Comparison of ENCODE assay signal across 9 mouse cellular contexts in the genomic region with DNA sequence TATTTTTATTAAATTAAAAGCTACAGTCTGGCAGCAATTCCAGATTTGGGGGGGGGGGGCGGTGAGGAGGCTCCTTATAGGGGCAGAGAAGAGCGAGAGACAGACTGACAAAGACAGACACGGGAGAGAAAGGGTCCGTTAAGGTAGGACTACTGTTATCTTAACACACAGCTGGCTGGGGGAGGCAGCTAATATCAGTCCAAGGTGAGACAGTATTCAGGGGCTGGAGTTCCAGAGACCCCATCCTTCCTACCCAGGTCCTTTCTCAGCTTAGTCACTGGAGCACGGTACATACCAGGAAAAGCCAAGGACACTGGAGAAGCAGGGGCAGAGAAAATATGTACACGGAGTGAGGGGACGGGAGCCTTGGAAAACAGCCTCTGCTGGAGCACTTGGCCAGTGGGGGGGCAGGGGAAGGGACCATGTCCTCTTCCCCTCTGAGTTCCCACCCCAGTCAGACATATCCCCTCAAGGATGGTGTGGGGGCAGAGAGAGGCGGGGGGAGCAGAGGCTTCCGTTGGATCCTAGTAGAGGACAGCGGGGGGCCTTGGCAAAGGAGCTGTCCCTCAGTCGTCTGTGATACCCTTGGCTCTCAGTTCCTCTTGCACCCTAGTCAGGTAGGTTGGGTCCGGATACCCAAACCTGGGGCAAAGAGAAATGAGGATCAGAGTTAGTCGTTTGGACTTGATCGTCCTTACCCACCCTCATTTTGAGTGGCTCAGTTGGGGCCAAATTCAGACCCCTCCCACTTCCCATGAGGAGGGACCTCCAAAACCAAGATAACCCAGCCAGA. TPM values are rescaled to one million over a fixed set of nuclear protein-coding genes. Genes with fewer than 3 reads are reported as not detected.
DNase-seq lines count a peak whose midpoint lies in the region; ATAC-seq lines count a peak whose summit lies in the region.
"Had no signal": no experiment of that assay in that cellular context is flagged by ENCODE, and none has a peak within 500 bp of the region (broad histone marks: within the 10 kb centered on the region; RNA-seq: fewer than 3 reads in every experiment).

No protein-coding gene starts in this region.

- no peaks in the 10 kb centered on the region for H3K9me3 ChIP-seq in kidney, embryonic 16.5 days (ENCODE audit: low read length)
- no peaks in the 10 kb centered on the region for H3K9me3 ChIP-seq in embryonic facial prominence, embryonic 13.5 days
- no peaks in the 10 kb centered on the region for H3K9me3 ChIP-seq in hindbrain, embryonic 15.5 days
- H3K9me3 ChIP-seq in midbrain, embryonic 14.5 days (ENCODE audit: control insufficient read depth, low read length) = no peaks in the 10 kb centered on the region

- DNase-seq in kidney, postnatal 25 days = no peak
- DNase-seq in midbrain, embryonic 14.5 days = no peak
- no peak for DNase-seq in spleen, postnatal 10 days (ENCODE audit: low spot score in 2 of 2)
- no peak for DNase-seq in adrenal gland, adult 8-10 months
- DNase-seq in retina, embryonic 14.5 days (ENCODE audit: low spot score) = no peak
- DNase-seq: thymus, adult 2 months had no signal

- H3K27ac ChIP-seq in kidney, embryonic 16.5 days (ENCODE audit: low read length) = peak overlapping the region; percentile 93
- peak overlapping the region; percentile 98 for H3K27ac ChIP-seq in embryonic facial prominence, embryonic 13.5 days
- no peak overlapping the region; the same call in 1 of the 2 replicates for H3K27ac ChIP-seq in hindbrain, embryonic 15.5 days (replicated peaks)
- H3K27ac ChIP-seq in midbrain, embryonic 14.5 days (replicated peaks; ENCODE audit: low read depth, low read length) = 0 out of 2 replicates have a peak overlapping the region, but pooled peaks have one; percentile 26

- no peak for ATAC-seq in kidney, embryonic 16.5 days (ENCODE audit: low FRiP score, low TSS enrichment)
- no peak for ATAC-seq in embryonic facial prominence, embryonic 13.5 days (ENCODE audit: insufficient number of reproducible peaks, insufficient read depth, low FRiP score, low TSS enrichment, low read depth)
- no peak for ATAC-seq in hindbrain, embryonic 15.5 days (ENCODE audit: low FRiP score, low read depth)
- no peak for ATAC-seq in midbrain, embryonic 14.5 days (ENCODE audit: low FRiP score, low TSS enrichment)

- H3K9ac ChIP-seq in kidney, embryonic 16.5 days (replicated peaks; ENCODE audit: low read length) = peak overlapping the region; percentile 80
- peak overlapping the region; percentile 86 for H3K9ac ChIP-seq in embryonic facial prominence, embryonic 13.5 days
- H3K9ac ChIP-seq in hindbrain, embryonic 15.5 days = no peak overlapping the region
- H3K9ac ChIP-seq in midbrain, embryonic 14.5 days (replicated peaks; ENCODE audit: low read length) = no peak overlapping the region

- H3K4me3 ChIP-seq in kidney, embryonic 16.5 days (ENCODE audit: low read length) = peak overlapping the region; percentile 69
- peak overlapping the region; percentile 79 for H3K4me3 ChIP-seq in embryonic facial prominence, embryonic 13.5 days
- no peak overlapping the region for H3K4me3 ChIP-seq in hindbrain, embryonic 15.5 days
- no peak overlapping the region for H3K4me3 ChIP-seq in midbrain, embryonic 14.5 days (replicated peaks; ENCODE audit: low read depth, low read length)

- 53% methylated on average over 14 of the region's 14 CpGs for WGBS in kidney, embryonic 16.5 days
- WGBS in embryonic facial prominence, embryonic 13.5 days = 31% methylated on average over 14 of the region's 14 CpGs
- 34% methylated on average over 14 of the region's 14 CpGs for WGBS in hindbrain, embryonic 15.5 days
- 36% methylated on average over 14 of the region's 14 CpGs for WGBS in midbrain, embryonic 14.5 days

- H3K4me2 ChIP-seq in kidney, embryonic 16.5 days (replicated peaks; ENCODE audit: low read depth, low read length) = peak overlapping the region; percentile 96
- peak overlapping the region; percentile 94 for H3K4me2 ChIP-seq in embryonic facial prominence, embryonic 13.5 days
- peak overlapping the region; percentile 98 for H3K4me2 ChIP-seq in hindbrain, embryonic 15.5 days
- H3K4me2 ChIP-seq in midbrain, embryonic 14.5 days (ENCODE audit: low read length) = peak overlapping the region; percentile 98

- H3K4me1 ChIP-seq in kidney, embryonic 16.5 days (ENCODE audit: insufficient read depth, low read length) = peaks cover 50% of the 10 kb centered on the region
- H3K4me1 ChIP-seq in embryonic facial prominence, embryonic 13.5 days = peaks cover 60% of the 10 kb centered on the region
- peaks cover 55% of the 10 kb centered on the region for H3K4me1 ChIP-seq in hindbrain, embryonic 15.5 days (replicated peaks)
- peaks cover 34% of the 10 kb centered on the region for H3K4me1 ChIP-seq in midbrain, embryonic 14.5 days (ENCODE audit: control insufficient read depth, insufficient read depth, low read length)

- peaks cover 18% of the 10 kb centered on the region for H3K36me3 ChIP-seq in kidney, embryonic 16.5 days (ENCODE audit: insufficient read depth, low read length)
- H3K36me3 ChIP-seq in embryonic facial prominence, embryonic 13.5 days = peaks cover 36% of the 10 kb centered on the region
- peaks cover 21% of the 10 kb centered on the region for H3K36me3 ChIP-seq in hindbrain, embryonic 15.5 days
- peaks cover 29% of the 10 kb centered on the region for H3K36me3 ChIP-seq in midbrain, embryonic 14.5 days (ENCODE audit: control insufficient read depth, insufficient read depth, low read length)

- H3K27me3 ChIP-seq in kidney, embryonic 16.5 days (ENCODE audit: insufficient read depth, low read length) = no peaks in the 10 kb centered on the region
- H3K27me3 ChIP-seq in embryonic facial prominence, embryonic 13.5 days = no peaks in the 10 kb centered on the region
- H3K27me3 ChIP-seq in hindbrain, embryonic 15.5 days = no peaks in the 10 kb centered on the region
- H3K27me3 ChIP-seq in midbrain, embryonic 14.5 days (ENCODE audit: control insufficient read depth, insufficient read depth, low read length) = no peaks in the 10 kb centered on the region

RNA-seq across cellular contexts. Expression of gene Arhgef25, which starts 0.7 kb away (rescaled TPM):
- polyA plus RNA-seq in kidney, embryonic 16.5 days (2015; fragmentation: Nextera tagmentation; extraction: Ambion mirVana) = 47.8 and 53.8 TPM in 2 replicates
- polyA plus RNA-seq in embryonic facial prominence, embryonic 13.5 days (2015; fragmentation: Nextera tagmentation; extraction: Ambion mirVana) = 117 and 130 TPM in 2 replicates
- polyA plus RNA-seq in hindbrain, embryonic 15.5 days (2015; fragmentation: Nextera tagmentation; extraction: Ambion mirVana) = 27.3 and 30.3 TPM in 2 replicates
- 19.0 and 19.6 TPM in 2 replicates for polyA plus RNA-seq in midbrain, embryonic 14.5 days (2014; fragmentation: Nextera tagmentation; extraction: Ambion mirVana)
- 10 to 100 TPM; 24.8 to 52.1 (median 37.9) TPM for total RNA-seq in adrenal gland, adult 8-10 months (2022)

RNA-seq across cellular contexts. Expression of gene Dtx3, which starts 4.9 kb away (rescaled TPM):
- polyA plus RNA-seq in kidney, embryonic 16.5 days (2015; fragmentation: Nextera tagmentation; extraction: Ambion mirVana) = 115 and 125 TPM in 2 replicates
- polyA plus RNA-seq in embryonic facial prominence, embryonic 13.5 days (2015; fragmentation: Nextera tagmentation; extraction: Ambion mirVana) = 161 and 165 TPM in 2 replicates
- 240 and 266 TPM in 2 replicates for polyA plus RNA-seq in hindbrain, embryonic 15.5 days (2015; fragmentation: Nextera tagmentation; extraction: Ambion mirVana)
- 219 and 244 TPM in 2 replicates for polyA plus RNA-seq in midbrain, embryonic 14.5 days (2014; fragmentation: Nextera tagmentation; extraction: Ambion mirVana)
- 100 to 1,000 TPM in 2 of 4 experiments, 10 to 100 TPM in 2; 61.1 to 158 (median 116) TPM for total RNA-seq in adrenal gland, adult 8-10 months (2022)

RNA-seq across cellular contexts. Expression of gene Slc26a10, which starts 10.1 kb away (rescaled TPM):
- 2.7 and 4.4 TPM in 2 replicates for polyA plus RNA-seq in kidney, embryonic 16.5 days (2015; fragmentation: Nextera tagmentation; extraction: Ambion mirVana)
- 1.3 and 2.0 TPM in 2 replicates for polyA plus RNA-seq in embryonic facial prominence, embryonic 13.5 days (2015; fragmentation: Nextera tagmentation; extraction: Ambion mirVana)
- polyA plus RNA-seq in hindbrain, embryonic 15.5 days (2015; fragmentation: Nextera tagmentation; extraction: Ambion mirVana) = 0.91 and 1.0 TPM in 2 replicates
- 0.58 and 0.66 TPM in 2 replicates for polyA plus RNA-seq in midbrain, embryonic 14.5 days (2014; fragmentation: Nextera tagmentation; extraction: Ambion mirVana)
- 1 to 10 TPM in 1 of 4 experiments, under 1 TPM in 3; 0.21 to 2.3 (median 0.48) TPM for total RNA-seq in adrenal gland, adult 8-10 months (2022)

RNA-seq across cellular contexts. Expression of gene Pip4k2c, which starts 20.8 kb away (rescaled TPM):
- 50.9 and 52.2 TPM in 2 replicates for polyA plus RNA-seq in kidney, embryonic 16.5 days (2015; fragmentation: Nextera tagmentation; extraction: Ambion mirVana)
- 28.1 and 30.8 TPM in 2 replicates for polyA plus RNA-seq in embryonic facial prominence, embryonic 13.5 days (2015; fragmentation: Nextera tagmentation; extraction: Ambion mirVana)
- 19.1 and 19.6 TPM in 2 replicates for polyA plus RNA-seq in hindbrain, embryonic 15.5 days (2015; fragmentation: Nextera tagmentation; extraction: Ambion mirVana)
- 12.5 and 14.6 TPM in 2 replicates for polyA plus RNA-seq in midbrain, embryonic 14.5 days (2014; fragmentation: Nextera tagmentation; extraction: Ambion mirVana)
- total RNA-seq in adrenal gland, adult 8-10 months (2022) = 10 to 100 TPM; 53.2 to 59.6 (median 57.1) TPM

RNA-seq across cellular contexts. Expression of gene B4galnt1, which starts 25.6 kb away (rescaled TPM):
- polyA plus RNA-seq in kidney, embryonic 16.5 days (2015; fragmentation: Nextera tagmentation; extraction: Ambion mirVana) = 7.2 and 10.1 TPM in 2 replicates
- polyA plus RNA-seq in embryonic facial prominence, embryonic 13.5 days (2015; fragmentation: Nextera tagmentation; extraction: Ambion mirVana) = 8.9 and 9.0 TPM in 2 replicates
- 54.0 and 74.6 TPM in 2 replicates for polyA plus RNA-seq in hindbrain, embryonic 15.5 days (2015; fragmentation: Nextera tagmentation; extraction: Ambion mirVana)
- polyA plus RNA-seq in midbrain, embryonic 14.5 days (2014; fragmentation: Nextera tagmentation; extraction: Ambion mirVana) = 66.8 and 74.1 TPM in 2 replicates
- total RNA-seq in adrenal gland, adult 8-10 months (2022) = 10 to 100 TPM in 2 of 4 experiments, 1 to 10 TPM in 2; 8.8 to 13.4 (median 11.1) TPM

Comparison
In these comparisons a context has a peak if more than half of its experiments do, and no peak if none do; other contexts are left out.
1. H3K4me3 ChIP-seq: peak in kidney, embryonic 16.5 days (single experiment) and embryonic facial prominence, embryonic 13.5 days (single experiment); none in hindbrain, embryonic 15.5 days (single experiment) and midbrain, embryonic 14.5 days (single experiment).
2. H3K9ac ChIP-seq: peak in kidney, embryonic 16.5 days (single experiment) and embryonic facial prominence, embryonic 13.5 days (single experiment); none in hindbrain, embryonic 15.5 days (single experiment) and midbrain, embryonic 14.5 days (single experiment).
3. Peak in every context shown above with its lines, with median percentiles within 50 percentile points of each other: H3K4me2 ChIP-seq.